Mouse (Mus musculus) thymus, postnatal 14 days (tissue): ENCODE measurements around the gene Nup35.
A peak's percentile ranks its signal among the peaks of the same experiment; 100 is the strongest.

ENCODE experiments used
- DNase-seq: peaks from one replicate; pipeline ENCODE4 v3.0.0; 2021

Nup35 gene

DNA sequence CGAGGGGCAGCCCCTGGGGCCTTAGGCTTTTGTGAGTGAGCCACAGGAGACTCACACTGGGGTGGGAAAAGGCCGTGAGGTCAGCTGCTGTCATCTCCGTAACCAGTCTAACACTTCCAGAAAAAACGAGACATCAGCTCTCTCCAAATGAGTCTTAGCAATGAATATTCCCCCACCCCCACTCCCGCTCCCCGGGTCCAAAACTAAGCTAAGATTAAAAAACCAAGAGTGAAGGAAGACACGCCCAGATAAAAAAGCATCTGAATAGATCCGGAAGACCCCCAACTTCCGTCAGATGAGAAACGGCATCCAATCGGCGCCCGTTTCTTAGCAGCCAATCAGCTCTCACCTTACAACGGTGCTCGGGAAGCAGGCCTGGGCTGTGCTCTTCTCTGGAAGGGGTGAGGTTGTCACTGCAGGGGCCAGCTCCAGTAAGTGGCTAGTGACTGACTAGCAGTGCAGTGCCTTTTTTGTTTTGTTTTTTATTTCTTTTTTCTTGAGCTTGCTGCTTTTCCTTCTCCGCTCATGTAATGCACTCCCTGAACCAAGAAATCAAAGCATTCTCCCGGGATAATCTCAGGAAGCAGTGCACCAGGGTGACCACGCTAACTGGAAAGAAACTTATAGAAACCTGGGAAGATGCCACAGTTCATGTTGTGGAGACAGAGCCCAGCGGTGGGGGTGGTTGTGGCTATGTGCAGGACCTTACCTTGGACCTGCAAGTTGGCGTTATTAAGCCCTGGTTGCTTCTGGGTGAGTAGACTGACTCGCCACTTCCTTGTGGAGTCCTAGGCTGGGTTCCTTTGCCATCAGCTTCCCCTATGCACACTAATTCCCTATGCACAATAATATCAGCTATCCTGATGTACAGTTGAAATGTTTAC lies at the start of gene Nup35, which contains the start of gene Dusp19:
TSS of gene Nup35 (plus strand) at position 383 of the 884 bp plus-strand sequence.
TSS of gene Dusp19 (plus strand) at position 192 of the 884 bp plus-strand sequence.
- peak; percentile 94 for DNase-seq

DNA sequence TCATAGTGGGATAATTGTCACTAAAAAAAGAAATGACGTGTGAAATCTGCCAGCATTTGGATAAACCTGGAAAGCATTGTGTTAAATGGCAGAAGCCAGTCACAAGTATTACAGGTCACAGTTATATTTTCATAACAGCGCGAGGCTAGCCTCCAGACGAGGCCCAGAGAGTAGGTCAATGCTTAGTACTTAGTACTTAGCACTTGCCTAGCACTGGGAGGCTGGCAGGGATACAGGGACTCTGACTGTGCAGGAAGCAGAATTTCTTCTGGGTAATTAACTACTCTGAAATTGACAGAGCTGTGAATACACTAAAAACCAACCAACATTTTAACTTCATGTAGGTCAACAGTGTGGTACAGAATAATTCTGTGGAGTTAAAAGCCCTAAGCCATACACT lies 49.6 kb upstream of the Nup35 start:
- no peak for DNase-seq

DNA sequence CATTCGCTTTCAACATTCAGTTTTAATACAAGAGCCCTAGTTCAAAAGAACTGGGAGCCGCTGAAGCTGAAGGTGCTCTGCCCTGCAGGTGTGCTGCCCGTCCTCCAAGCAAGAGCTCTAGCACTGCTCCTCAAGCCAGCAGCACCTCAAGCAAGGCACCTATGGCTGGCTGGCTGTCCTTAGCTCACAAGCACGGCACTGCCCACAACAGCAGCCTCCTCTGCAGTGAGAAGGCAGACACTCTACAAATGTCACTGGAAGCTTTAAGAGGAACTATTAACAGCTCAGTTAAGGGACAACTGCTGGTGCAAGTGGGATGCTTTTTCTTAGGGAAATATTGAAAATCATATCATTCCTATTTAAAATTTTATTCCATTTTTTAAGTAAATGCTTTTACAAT lies 46.4 kb upstream of the Nup35 start:
- DNase-seq = no peak

DNA sequence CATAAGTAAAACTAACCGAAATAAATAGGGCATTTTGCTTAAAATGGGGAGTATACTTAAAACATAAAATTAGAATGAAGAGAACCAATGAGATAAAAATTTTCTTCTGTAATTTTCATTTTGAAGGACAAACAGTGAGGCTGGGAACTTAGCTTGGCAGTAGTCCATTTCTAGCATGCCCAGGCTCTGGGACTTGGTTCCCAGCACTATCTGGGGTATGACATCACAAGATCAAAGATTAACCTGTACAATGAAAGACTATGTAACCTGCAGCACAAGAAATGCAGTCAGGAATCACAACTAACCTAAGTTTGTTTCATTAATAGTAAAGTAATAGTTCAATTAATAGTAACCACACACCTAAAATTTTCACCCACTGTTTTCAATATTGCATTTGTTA lies 39.8 kb upstream of the Nup35 start:
- DNase-seq = no peak

DNA sequence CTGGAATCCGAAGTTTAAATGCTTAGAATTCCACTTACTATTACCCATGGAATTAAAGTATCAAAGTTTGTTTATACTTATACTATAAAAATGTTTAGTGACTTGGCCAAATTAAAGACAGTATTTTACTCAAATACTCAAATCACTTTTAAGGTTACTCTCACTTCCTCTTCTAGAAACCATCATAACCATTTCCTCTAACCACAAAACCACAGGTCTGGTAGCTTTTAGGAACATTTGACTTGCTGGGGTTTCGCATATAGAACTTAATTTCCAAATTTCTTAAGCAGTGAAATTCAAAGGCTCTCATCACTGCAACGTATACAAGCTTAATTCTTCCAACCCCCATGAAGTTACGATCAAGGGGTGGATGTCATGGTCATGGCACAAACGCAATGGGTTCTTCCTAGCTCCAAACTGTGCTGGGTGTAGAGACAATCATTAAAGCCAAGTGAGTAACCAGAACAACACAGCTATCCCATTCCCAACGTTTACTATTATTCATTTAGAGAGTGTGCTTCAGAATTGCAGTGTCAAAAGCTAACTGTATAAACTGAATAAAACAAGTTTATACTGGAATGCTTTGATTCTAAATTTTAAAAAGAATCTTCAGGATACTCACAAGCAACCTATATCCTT lies 37.7 kb upstream of the Nup35 start:
- no peak for DNase-seq

DNA sequence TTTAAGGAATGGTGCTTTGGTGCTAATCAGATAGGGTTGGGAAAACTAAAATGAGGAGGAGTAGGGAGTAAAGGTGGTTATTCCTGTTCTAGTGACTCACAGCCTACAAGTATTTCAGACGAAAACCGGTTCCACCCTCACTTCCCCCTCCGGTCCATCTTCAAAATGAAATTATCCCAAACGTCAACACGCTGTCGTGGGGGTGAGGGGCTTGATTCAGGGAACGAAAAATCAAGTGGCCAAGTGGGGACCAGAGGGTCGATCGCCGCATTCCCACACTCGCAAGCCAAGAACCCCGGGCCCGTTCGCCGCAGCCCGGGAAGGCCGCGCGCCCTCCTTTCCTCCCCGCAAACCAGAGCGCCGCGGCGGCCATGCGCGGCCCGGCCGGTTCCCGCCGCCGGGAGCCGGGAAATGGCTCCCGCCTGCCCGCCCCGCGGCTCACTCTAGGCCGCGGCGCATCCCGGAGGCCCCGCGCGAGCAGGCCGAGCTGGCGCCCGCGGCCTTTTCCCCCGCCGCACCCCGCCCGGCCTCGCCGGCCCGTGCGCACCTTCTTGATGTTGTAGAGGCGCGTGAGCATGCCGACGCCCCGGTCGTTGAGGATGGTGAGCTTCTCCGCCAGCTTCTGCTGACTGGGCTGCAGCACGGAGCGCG lies 36.6 kb upstream of the Nup35 start:
- peak; percentile 34 for DNase-seq

DNA sequence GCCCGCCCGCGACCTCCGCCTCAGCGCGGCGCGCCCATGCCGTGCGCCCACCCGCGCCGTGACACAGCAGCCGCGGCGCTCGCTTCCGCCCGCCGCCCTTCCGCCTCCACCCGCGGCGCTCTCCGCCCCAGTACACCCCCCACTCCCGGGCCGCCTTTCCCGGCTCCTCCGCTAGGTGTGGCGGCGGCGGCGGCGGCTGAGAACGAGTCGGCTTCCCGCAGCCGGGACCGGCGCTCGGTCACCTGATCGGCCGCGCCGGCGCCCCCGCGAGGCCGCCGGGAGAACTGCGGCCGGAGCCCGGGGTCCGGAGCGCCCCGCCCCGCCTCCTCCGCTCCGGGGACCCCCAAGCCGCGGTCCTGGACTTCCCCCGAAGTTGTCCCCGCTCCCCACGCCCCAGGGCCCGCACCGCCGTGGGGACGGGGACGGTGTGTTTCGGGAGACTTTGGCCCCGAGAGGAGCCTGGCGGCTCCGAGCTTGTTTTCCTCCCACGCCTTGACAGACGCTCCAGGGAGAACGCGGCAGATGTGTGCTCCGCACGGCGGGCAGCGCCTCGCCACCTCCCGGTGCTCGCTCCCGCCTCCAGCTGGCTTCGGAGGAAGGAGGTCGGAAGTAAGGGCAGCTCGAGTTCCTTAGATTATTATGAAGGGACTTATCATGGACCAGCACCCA lies 35.9 kb upstream of the Nup35 start, which contains the start of gene Nckap1:
TSS of gene Nckap1 (minus strand) at position 338 of the 669 bp plus-strand sequence.
- peak; percentile 89 for DNase-seq

DNA sequence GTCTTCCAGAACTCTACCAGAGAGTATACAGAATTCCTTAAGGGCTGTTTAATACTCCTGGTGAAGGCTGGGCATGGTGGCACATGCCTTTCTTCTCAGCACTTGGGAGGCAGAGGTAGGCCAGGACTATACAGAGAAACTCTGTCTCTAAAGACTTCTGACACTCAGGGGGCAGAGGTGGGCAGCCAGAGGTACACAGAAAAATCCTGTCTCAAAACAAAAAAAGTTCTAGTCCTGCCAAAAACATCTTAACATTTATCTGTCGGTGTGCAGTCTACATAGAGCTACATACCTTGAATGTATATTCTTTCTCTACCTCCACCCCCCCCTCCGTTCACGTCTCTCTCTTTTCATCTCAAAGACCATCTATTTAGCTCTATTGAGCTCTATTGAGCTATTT lies 34.7 kb upstream of the Nup35 start:
- no peak for DNase-seq

DNA sequence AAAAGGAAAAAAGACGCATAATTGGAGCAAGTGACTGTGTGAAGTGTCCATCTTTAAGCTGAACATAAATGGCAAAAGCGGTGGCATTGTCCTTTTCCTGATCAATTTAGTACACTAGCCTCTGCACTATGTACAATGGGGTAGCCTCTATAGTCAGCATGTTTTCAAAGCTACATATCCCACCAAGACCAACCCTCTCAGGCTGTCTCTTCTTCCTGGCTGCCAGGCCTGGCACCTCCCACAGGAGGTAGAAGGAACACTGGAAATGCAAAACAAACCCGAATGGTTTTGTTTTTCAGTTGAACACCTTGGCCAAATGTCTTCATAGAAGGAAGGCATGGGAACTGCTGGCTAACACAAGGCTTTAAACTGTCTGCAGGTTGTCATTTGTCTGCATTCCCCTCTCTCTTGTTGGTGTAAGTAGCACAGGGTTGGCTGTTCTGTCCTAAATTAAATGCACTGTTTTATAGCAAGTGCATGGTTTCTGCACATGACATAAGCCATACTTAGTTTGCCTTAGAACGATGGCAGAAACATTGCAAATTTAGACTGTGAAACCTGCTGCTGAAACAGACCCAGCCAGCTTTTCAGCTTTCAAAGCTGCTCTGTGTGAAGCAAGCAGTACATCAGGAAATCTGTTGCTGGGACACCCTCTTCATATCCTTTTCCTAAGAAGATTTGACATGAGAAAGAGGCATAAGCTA lies 22.7 kb upstream of the Nup35 start:
- no peak for DNase-seq

DNA sequence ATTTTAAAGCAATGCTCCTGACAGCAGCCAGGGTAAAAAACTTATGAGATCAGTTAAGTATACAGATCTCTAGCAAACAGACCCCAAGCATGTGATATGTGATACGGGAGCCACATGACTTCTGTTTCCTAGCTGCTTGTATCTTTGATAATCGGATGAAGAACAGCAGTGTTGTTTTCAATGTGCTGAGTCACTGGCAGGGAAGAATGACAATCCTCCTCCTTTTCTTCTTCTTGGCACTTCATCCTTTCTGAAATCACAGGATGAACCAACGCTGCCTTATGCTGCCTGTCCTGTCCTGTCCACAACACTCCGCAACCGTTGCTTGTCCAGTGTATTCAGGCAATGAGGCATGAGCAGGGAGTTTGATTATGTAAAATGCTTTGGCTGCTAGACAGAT lies 20.1 kb upstream of the Nup35 start:
- DNase-seq = no peak

DNA sequence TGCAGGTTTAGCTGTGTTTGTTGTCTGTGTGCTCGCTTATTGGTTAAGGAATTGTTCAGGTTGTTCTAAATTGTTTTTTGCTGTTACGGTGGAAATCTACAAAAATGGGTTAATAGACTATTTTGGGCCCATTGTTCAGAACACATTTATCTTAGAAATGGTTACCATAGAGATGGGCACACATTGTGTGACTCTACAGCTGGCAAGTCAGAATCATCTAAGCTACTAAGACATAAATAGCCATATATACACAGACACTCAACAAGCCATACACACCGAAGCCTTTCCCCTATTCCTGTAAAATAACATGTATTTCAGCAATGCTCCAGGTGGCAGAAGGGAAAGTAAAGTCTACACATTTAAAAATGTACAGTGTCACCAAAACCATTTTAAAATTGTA lies 17.2 kb upstream of the Nup35 start:
- no peak for DNase-seq

DNA sequence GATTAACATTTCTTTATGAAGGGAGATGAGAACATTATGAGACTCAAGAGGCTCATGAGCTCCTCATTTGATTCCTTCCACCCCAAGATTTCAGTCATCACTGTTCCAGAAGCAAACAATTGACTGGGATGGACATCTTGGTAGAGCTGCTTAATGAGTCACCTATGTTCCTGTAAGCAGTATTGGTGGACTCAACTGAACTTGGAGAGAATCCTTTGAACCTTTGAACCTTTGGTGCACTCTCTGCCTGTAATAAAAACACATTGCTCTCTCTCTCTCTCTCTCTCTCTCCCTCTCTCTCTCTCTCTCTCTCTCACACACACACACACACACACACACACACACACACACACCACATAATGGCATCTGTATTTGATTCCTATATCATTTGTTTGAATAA lies 16.4 kb upstream of the Nup35 start:
- no peak for DNase-seq

DNA sequence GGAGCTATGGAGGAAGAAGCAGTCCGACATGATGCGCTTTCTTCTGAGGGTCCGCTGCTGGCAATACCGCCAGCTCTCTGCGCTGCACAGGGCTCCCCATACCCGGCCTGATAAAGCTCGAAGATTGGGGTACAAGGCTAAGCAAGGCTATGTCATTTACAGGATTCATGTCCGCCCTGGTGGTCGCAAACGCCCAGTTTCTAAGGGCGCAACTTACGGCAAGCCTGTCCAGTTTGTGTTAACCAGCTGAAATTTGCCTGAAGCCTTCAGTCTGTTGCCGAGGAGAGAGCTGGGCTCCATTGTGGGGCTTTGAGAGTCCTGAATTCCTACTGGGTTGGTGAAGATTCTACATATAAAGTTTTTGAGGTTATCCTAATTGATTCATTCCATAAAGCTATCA lies 14.3 kb upstream of the Nup35 start:
- no peak for DNase-seq

DNA sequence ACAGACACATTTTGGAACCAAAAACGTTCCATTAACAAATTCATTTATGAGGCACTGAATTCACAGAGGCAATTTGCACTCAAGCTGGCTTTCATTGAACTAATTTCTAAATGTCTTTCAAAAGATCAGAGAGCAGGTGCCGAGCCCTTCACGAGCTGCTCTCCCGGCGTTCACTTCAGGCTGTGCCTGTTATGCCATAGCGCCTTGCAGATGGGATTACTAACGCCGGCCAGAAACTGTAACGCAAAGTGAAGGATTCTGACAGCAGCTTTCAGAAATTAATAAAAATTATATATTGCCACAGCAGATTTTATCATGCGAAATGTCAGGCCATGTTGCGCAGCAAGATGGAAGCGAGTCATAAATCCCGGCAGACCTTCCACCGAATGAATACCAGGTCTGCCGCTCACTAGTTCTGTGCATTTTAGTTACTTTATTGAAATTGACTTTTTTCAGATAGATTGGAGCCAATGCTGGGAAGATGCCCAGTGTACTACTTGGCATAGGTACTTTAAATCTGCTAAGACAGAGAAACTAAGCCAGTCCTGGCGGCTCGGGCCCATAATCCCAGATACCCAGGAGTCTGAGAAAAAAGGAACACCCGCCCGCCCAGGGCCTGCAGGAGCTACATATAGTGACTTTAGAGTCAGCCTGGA lies 13.1 kb upstream of the Nup35 start:
- no peak for DNase-seq

DNA sequence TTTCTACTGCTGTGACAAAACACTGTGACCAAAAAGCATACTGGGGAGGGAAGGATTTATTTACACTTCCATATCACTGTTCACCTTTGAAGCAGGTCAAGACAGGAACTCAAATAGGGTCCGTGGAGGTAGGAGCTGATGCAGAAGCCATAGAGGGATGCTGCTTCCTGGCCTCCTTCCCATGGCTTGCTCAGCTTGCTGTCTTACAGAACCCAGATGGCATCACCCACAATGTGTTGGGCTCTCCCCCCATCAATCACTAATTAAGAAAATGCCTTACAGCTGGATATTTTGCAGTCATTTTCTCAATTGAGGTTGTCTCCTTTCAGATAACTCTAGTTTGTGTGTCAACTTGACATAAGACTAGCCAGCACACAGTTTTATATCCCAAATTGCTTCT lies 4.8 kb upstream of the Nup35 start:
- no peak for DNase-seq

DNA sequence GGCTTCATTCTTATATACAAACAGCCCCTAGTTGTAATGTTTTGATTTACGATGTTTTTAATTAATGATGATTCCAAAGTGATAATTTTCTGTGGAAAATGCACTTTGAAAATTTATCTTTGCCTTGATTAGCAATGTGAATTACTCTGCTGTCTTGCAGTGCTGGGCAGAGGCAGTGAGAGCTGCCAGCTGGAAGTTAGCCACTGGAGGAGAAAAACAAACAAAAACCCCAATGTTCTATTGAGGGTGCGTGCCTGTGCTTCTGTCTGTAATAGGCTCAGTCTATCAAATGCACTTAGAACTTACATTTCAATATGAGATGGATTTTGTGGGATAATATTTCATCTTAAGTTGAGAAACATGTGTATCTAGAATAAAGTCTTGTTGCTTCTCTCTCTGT lies 4.2 kb upstream of the Nup35 start:
- no peak for DNase-seq

DNA sequence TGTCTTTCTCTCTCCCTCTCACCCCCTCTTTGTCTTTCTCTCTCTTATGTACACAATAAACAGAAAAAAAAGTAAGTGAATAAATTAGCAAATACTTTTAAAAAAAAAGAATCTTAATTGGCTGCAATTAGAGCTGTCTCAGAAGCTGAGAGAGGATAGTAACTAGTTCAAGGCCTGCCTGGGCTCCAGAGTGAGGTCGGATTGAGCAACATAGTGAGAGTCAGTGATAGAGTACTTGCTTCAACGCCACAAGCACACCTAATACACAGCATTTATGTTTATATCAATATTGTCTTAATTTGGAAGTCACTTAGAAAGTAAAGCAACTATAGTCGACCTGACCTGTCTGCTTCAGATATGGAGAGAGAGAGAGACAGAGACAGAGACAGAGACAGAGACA lies 2.0 kb downstream of the Nup35 start:
- no peak for DNase-seq

DNA sequence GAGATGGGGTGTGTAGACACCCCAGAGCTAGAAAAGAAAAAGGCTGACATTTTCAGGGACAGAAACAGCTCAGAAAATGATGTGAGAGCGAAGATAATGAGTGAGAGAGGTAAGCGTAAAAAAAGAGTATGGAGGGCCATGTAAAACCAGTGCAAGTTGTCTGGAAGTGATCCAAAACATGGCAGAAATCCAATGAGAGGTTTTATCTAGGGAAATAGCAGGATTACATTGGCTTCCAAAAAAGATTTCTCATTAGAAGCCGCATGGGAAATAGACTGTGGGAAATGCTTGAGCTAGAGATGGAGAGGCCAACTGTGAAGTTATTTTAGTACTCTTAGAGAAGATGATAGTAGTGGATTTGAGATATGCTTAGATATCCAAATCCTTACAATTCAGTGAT lies 4.9 kb downstream of the Nup35 start:
- DNase-seq = no peak

DNA sequence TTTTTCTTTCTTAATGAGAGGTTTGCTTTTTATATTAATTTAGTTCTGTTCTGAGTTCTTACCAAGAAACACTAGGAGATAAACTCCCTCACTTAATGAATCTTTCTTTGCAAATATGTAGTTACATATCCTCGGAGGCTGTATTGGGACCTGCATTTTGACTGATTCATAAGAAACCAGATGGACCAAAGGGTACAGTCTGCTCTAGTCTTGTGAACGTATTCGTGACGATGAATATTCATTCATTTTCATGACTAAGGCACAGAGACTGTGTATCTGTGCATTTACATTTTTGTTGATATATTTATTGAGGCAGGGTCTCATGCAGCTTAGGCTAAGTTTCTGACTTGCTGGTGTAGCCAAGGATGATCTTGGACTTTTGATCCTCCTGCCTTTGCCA lies 7.5 kb downstream of the Nup35 start:
- DNase-seq = no peak

DNA sequence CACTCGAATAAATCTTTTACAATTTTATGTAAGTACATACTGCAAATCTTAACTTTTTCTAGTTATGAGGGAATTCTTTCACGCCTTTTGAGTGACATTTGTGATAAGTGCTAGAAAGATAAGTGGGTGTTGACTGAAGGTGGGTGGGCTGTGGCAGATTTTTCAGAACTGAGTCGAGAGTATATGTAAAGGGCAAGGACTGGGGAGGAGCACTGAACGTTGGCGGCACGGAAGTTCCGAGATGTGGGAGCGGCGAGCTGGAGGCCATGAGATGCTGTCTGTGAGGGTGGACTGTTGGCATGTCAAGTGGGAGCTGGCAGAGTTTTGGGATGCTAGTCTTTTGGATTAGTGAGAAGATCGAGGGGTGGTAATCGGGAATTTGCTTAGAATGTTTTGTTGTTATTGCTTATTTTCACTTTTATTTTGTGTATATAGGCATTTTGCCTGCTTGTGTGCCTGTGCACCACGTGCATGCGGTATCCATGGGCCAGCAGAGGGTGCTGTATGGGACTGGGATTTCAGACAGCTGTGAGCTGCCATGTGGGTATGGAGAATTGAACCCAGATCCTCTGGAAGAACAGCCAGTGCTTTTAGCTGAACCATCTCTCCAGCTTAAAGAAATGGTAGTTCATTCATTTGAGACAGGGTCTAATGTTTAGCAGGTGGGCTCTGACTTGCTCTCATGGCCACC lies 15.4 kb downstream of the Nup35 start:
- DNase-seq = no peak
